Mouse (Mus musculus) MEL-GATA-1-ER (cell line): ENCODE data around the gene Ypel1.

Experiments
- DNase-seq: peaks from one replicate; pipeline ENCODE4 v3.0.0-alpha.2; 2012; ENCODE audit warnings: low read depth; ENCODE audit errors: extremely low read depth

Gene Ypel1

DNA sequence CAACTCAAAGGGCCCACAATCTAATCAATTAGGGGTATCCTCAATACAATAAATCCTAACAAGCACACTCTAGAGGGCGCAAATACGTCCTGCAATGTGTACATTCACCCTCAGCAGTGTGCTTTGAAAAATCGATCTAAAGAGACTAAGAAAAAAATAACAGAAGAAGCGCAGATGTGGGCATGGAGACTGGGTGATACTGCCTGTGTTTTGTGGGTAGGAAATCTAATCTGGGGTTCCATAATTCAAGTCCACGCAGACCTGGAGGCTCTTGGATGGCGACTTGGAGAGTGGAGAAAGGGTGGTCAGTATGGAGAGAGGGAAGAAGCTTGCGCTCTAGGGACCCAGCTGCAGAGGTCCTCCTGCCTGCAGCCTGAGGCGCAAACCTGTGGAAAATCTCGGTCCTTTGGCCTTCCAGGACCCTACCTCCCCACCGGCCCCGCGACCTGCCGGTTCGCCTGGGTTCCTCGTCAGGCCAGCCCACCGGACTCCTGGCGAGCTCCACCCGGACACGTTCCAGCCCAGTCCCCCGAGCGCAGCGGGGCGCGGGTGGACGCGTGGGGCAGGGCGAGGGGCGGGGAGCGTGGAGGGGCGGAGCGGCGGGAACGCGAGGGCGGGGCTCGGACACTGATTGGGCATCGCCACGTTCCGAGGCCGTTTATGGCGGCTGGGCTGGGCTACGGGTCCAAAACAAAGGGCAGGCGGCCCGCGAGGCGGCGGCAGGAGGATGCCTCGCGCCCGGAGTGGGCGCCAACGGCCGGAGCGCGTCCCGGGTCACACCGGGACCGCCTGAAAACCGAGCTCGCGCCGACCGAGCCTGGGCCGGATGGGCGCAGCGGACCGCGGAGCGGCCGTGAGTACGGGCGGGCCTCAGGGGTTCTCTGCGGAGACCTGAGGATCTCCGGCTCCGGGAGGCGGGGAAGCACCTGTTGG is at the start of gene Ypel1:
Gene Ypel1 (plus strand): TSS at position 186 of the 933 bp plus-strand sequence.
- peak; percentile 26 for DNase-seq

GRCm38 (mm10) chr16:17024469-17025148 is 44.9 kb upstream of the Ypel1 start:
- DNase-seq = no peak

- no peak for DNase-seq
These were observed 39.4 kb upstream of the Ypel1 start for GRCm38 (mm10) chr16:17029971-17030695.

DNA sequence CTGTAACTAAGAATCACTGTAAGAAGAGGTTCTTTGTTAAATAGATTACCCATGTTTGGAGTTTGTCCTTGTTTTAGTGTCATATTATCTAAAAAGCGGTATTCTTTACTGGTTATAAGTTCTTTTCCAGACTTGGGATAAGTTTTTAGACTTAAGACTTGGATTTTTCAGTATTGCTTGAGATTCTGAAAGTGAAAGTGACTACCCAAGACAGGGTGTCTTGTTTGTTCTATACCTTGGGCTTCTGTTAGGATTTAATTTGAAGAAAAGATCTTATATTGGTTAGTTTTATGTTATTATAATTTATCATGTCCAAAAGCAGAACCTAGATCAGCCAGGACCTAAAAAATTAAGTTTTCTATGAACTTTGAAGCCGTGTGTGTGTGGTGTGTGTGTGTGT is 35.7 kb upstream of the Ypel1 start:
- DNase-seq = no peak

- no peak for DNase-seq
These were observed 28.8 kb upstream of the Ypel1 start for GRCm38 (mm10) chr16:17040716-17041115.

DNA sequence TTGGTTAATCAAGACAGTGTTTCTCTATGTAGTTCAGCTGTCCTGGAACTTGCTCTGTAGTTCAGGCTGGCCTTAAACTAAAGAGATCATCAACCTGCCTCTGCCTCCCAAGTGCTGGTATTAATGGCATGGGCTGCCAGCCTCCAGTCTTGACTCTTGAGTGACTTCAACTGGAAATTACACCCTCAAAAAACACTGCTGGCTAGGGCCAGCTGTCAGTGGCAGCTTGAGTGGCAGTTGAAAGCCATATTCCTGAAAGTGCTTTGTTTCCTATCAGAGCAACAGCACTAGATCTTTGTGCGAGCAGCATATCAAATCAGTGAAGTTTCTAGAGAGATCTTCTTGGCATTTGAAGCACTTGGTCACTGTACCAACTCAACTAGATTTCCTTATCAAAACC is 28.1 kb upstream of the Ypel1 start:
- DNase-seq = no peak

- no peak for DNase-seq
These were observed 25.2 kb upstream of the Ypel1 start for GRCm38 (mm10) chr16:17044320-17044719.

GRCm38 (mm10) chr16:17045287-17045686 is 24.2 kb upstream of the Ypel1 start:
- DNase-seq = no peak

DNA sequence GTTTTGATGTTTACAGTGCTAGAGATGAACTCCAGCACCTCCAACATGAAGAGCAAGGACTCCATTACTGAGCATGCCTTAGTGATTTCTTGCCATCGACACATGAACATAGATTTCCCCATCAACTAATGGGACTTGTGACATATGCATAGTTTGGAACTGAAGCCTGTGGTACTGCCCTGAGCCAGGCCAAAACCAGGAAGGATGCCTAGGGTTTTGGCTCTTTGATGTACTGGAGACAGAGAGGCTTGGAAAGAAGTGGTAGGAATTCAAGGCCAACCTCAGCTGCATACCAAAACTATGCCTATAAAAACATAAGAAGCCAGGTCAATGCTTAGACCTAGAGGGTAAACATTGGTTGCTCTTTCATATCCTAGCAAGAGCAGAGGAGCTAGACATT is 19.6 kb upstream of the Ypel1 start:
- no peak for DNase-seq

DNA sequence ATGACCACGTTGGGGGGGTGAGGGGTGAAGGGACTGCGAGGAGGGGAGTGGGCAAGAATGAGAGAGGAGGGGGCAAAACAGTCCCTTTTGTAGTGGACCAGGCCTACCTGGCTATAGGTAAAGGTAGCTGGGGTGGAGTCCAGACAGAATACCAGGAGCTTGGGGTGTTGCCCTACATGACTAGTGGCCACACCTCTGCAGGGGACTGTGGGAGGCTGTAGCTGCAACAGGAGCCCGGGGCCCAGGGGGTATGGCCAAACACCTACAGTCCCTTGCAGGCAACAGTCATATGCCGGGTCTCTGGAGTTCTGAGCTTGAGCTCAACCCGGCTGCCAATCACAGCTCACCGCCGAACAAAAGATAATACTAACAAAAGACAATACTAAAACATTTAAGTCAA is 17.4 kb upstream of the Ypel1 start:
- DNase-seq = no peak

DNA sequence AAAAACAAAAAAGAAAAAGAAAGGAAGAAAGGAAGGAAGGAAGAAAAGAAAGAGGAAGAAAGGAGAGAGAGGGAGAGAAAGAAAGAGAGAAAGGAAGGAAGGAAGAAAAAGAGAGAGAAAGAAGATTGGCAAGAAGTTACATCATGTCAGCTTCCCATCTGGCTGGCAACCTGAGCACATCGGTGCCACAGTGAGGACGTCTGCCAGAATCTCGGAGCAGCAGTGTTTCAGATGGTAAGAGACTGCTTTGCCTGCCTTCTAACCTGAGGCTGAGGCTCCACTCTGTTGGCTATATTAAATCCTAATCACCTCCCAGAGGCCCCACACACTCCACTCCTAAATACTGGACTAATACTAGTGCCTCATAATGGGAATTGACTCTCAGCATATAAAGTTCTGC is 15.6 kb upstream of the Ypel1 start:
- DNase-seq = no peak

DNA sequence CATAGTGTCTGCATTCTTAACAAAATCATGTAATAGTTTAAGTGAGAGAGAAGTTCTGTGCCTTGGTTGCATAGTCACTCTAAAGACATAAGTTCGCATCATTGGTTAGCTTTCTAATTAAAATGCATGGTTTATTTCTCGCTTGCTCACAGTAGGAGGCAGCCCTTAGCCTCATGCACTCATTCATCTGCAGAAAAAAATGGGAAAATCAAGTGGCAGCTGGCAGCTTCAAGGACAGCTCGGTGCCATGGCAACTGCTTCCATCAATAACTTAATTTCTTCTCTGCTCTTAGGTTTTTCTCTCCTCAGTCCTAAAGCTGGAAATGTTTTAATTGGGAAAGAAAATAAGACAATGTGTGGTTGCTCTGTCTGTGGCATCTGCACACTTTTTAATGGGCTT is 13.9 kb upstream of the Ypel1 start:
- no peak for DNase-seq

DNA sequence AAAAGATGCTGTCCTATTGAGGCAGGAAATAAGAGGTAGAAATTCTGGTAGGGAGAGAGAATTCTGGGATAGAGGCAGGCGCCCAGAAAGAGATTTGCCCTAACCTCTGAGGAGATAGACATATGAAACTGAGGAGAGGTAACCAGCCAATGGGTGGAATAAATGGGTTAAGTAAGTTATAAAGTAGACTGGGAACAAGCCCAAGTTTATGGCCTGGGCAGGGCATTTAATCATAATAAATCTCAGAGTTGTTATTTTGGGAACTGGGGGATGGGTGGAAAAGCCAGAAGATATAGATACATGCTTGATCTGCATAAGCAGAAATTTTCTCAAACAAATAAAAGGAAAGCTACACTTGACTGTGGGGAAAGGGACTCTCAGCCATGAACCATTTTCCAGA is 7.2 kb upstream of the Ypel1 start:
- DNase-seq = no peak

- DNase-seq = peak; percentile 26
These were observed 1.9 kb upstream of the Ypel1 start for GRCm38 (mm10) chr16:17067552-17067951.

DNA sequence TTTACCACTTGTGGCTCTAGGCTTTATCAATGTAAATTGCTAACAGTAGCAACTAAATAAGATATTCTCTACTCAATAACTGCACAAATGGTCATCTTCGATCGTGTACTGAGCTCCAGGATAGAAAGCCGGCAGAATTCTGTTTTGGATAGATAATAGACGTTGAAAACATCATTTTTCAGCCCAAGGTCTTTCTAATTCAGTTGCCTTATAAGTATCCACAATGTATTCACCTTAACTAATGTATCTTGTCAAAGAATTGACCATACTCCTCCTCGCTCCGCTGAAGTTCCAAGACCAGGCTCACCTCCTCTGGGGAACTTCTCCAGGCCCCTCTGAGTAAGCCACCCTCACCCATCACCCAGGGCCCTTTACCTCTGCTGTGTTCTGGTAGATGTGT is 1.2 kb downstream of the Ypel1 start:
- no peak for DNase-seq

DNA sequence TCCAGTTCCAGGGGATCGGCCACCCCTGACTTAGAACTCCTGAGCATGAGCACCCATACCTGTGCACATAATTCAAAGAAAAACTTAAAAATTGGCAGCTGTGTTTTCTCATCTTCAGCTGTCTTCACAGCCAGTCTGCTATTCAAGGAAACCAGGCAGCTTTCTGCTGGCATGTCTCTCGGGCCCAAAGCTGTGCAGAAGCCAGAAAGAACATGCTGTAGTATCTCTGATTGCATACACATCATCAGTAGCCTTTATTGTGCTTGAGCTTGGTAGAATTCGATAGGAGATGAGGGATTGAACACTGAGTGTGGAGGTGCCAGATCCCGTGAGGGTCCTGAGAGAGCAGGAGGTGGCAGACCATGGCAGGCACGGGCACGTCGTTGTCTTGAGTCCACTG is 3.5 kb downstream of the Ypel1 start:
- DNase-seq = no peak

GRCm38 (mm10) chr16:17076301-17076700 is 6.8 kb downstream of the Ypel1 start:
- DNase-seq = no peak

DNA sequence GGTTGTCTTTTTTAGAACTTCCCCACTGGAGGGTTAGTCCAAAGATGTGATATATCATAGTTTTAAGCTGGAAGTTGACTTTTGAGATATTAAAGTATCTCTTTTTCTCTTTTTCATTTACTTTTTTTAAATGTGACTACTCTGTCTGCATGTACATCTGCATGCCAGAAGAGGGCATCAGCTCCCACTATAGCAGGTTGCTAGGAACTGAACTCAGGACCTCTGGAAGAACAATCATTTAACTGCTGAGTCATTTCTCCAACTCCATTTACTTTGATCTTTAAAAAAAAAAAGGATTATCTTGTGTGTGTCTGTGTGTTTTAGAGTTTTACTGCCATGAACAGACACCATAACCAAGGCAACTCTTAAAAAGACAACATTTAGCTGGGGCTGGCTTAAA is 7.4 kb downstream of the Ypel1 start:
- no peak for DNase-seq

- no peak for DNase-seq
These were observed 8.6 kb downstream of the Ypel1 start for GRCm38 (mm10) chr16:17078101-17078500.

DNA sequence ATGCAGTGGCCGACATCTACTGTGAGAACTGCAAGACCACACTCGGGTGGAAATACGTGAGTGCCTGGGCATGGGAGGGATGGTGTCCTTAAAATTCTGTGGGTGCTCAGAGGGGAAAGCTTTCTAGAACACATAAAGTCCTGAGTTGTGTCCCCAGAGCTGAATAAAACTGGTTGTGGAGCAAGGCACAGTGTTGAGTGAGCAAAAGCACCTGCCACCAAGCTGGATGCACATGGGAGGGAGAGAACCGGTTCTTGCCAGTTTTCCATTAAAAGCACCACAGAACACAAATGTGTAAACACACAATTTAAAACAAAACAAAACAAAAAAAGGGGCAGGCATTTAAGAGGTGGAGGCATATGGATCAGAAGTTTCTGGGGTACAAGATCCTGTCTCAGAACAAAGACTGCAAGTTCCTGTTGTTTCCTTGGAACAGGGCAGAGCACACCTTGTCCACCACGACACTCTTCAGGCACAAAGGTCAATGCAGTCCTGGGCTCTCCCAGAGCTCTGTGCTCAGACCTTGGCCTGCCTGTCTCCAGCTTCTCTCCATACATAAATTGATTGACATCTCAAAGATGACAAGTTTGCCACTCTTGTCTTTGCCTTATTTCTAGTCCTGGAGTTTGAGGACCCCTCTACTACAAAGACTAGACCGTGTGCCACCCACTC is 12.8 kb downstream of the Ypel1 start:
- no peak for DNase-seq

- DNase-seq = no peak
These were observed 16.1 kb downstream of the Ypel1 start for GRCm38 (mm10) chr16:17085636-17086035.
